Mouse (Mus musculus): ENCODE results near the gene Nxpe2.
A peak's percentile ranks its signal among the peaks of the same experiment; 100 is the strongest.

Gene Nxpe2

GRCm38 (mm10) chr9:48353148-48353698 lies at the start of gene Nxpe2:
Nxpe2 (minus strand) TSS chr9:48353454.
- peak; percentile 27 for DNase-seq

GRCm38 (mm10) chr9:48389983-48390382 lies 36.7 kb upstream of the Nxpe2 start:
- no peak for DNase-seq

DNA sequence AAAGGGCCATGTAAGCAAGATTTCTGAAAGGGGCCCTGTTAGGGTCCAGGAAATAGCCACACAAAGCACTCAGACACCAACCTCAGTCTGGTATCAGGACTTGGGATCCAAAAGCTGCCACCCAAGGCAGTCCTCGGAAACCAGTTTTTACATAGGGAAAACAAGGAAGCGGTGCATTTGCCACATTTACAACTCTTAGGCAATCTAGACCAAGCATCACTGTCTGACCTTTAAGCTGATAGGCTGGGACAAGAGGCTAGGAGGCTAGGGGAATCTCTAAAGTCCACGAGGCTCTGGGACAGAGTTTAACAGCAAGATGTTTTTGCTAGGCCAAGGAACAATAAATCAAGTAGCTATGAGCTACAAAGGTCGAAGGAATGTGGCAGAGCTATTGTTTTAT lies 35.2 kb upstream of the Nxpe2 start:
- DNase-seq = no peak

DNA sequence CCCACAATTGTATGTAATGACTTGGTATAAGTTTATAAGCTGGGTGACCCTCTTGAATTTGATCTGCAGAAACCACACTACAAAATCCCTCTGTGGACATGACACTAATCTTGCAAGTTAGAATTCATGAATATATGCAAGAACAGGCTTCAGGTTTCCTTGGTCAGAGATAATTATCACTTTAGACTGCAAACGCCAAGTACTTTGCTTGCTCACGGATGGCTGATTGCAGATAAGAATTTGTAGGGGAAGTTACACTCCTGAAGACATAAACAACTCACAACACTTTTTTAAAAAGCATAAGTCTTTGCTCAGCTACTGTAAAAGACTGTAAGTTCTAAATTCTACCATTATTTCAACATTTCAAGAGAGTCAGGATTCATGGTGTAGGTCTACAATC lies 21.1 kb upstream of the Nxpe2 start:
- DNase-seq = no peak

DNA sequence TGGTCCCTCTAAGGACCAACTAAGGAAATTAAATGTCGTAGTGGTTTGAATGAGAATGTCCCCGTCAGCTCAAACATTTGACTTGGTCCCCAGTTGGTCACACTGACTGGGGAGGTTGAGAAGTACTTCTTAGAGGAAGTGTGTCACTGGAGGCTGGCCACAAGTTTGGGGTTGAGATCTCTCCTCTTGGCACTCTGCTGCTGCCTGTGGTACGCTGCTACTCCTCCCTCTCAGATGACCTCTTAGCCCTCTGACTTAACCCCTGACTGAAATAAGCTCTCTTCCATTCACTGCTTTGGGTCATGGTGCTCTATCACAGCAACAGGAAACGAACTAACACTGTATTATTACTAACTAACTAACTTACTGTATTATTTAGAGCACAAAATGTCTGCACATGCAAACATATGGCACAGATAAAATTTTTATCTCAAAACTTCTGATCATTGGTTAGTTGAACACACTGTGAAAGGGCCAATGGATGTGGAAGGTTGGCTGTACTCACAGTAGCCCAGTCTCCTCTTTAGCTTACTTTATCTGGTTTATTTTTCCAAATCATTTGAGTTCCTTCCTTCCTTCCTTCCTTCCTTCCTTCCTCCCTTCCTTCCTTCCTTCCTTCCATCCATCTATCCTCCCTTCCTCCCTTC lies 20.1 kb upstream of the Nxpe2 start:
- no peak for DNase-seq

DNA sequence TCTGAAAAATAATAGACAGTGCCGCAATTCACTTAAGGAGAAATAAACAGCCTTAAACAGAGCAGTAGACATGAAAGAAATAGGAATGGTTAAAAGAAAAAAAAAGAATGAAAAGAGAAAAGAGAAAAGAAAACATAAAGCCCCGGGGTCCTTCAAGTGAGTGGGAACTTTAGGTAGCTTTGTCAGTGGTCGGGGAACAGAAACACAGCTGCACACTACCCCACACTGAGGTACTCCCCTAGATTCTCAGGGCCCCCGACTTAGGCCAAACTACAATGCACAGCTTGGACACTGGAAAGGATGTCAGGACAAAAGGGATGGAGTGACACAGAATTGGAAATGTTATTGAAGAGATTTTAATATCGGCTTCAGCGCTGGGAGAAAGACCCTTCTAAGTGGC lies 9.5 kb upstream of the Nxpe2 start:
- DNase-seq = no peak

DNA sequence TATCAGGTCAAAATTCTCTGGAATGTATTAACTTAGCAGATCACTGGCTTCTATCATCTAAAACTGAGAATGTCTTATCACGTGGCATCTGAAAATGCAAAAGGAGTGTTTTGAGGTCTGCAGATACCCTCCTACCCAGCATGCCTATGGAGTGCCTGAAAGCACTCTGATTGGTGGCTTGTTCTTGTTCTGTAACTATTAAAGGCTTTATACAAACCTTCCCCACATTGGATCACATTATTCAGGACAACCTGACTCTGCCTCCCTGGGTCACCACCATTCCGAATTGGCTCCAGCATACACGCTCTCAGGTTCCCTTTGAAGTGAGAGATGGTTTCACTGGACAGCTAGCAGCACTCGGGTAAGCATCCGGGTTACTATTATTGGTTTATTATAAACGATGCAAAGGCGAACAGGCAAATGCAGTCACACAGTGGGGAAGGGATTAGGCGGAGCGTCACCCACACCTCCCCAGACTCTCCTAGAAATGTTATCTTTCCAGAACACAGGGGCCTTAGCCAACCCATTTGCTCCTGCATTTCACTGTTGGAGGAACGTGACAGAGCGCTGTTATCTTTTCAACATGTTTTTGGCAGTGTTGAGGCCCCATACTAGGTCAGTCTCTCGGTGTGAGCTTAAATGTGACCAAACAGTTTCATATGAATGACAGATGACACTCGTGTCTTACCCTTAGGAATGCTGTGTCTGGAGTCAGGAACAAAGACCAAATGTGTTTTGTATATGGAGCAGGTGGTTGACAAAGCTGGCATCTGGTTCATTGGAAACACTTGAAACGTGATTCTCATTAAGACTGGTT lies 8.8 kb upstream of the Nxpe2 start:
- DNase-seq = no peak

DNA sequence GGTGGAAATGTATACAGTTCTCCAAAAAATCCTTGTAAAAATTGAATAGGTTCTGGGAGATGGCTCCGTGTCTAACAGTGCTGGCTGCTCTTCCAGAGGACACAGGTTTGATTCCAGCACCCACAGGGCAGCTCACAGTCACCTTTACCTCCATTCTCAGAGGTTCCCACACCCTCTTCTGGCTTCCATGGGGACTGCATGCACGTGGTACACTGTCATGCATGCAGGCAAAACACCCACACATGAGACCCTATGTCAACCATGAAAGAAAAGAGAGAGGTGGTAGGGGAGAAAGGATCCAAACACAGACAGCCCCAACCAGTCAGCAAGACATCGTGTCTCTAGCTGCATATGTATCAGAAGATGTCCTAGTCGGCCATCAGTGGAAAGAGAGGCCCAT lies 7.6 kb upstream of the Nxpe2 start:
- no peak for DNase-seq

DNA sequence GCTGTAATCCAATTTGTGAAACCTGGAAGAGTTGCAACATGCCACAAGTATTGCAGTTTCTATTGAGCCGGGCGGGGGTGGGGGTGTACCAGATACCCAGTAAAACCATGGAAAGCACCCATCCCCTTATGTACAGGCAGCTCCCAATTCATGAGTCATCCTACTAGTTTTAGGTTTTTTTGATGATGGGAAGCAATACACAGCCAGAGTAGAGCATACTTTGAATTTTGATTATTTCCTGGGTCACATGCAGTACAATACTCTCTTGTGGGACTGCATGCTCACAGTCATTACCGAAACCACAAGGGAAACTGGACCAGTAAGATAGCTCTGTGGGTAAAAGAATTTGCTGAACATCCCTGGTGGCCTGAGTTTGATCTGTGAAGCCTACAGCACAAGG lies 3.8 kb upstream of the Nxpe2 start:
- DNase-seq = no peak

DNA sequence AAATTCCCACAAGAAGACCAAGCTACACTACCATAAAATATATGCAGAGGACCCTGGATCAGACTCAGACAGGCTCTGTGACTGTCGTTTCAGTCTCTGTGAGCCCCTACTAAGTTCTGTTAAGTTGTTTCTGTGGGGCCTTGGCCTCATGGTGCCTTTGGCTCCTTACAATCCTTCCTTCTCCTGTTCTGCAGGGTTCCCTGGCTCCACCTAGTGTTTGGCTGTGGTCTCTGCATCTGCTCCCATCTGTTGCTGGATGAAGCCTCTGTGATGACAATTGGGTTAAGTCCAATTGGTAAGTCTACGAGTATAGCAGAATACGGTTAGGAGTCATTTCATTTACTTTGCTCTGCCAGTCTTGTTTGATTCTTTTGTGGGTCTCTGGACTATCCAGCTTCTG lies 1.5 kb upstream of the Nxpe2 start:
- peak; percentile 82 for DNase-seq

- no peak for DNase-seq
Measured at GRCm38 (mm10) chr9:48354122-48354521, 868 bp upstream of the Nxpe2 start.

GRCm38 (mm10) chr9:48345866-48346265 lies 7.4 kb downstream of the Nxpe2 start:
- DNase-seq = no peak

DNA sequence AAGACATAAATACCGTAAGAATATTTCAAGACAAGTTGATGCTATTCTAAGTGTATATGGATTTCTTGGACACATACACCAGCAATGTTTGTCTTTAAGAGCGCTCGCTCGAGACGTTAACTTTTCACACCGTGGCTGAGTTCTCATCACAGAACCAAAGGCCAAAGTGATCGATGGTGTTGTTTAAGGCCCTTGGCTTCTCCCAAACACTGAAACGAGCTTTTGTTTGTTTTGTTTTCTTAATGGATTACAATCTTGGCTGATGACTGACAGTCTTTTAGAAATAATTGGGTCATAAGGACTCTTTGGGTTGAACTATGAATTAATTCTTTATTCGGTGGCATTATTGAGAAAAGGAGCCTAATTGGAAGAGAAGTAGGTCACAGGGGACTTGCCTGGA lies 7.8 kb downstream of the Nxpe2 start:
- DNase-seq = no peak

- no peak for DNase-seq
Measured at GRCm38 (mm10) chr9:48340708-48341380, 12.4 kb downstream of the Nxpe2 start.

DNA sequence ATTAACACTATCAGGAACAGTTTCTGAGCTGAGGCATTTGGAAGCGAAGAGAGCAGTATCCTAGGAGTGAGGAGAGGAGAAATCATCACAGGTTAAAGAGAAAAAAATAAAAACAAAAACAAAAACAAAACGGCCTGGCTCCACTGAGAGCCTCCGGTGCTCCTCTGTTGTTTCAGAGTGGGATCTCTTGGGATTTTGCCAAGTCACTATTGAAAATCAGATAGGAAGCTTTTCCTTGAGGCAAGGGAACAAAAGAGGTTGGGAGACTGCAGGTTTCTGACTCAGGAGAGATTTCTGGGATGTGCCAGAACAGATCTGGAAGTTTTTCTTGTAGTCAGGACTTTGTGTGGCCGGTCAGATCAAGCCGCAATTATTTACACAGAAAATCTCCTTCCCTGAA lies 13.7 kb downstream of the Nxpe2 start:
- no peak for DNase-seq

DNA sequence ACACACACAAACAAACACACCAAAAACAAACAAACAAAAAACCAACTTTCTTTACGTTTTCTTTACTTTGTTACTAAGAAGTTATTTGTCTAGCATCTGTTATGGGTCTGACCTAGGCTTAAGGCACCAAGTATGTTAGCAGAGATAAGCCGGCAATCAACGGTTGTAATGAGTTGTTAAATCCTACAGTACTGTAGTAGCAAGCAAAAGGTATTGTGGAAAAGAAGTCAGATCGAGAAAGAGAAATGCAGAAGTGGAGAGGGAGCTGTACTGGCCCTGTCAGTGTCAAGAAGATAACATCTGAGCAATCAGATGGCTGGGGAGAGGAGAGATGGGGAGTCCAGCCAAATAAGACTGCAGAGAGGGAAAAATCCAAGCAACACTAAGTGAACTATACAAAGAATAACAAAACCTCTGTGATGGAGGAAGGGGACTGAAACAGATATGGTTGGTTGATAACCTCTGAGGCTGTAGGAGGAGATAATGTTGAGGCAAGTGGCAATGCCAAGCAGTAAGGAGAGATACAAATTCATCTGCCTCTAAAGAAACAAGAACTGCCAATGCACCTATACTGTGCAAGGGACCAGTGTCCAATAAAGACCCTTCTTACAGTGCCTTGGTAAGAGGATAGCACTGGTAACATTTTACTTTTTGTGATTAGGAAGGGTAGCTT lies 14.3 kb downstream of the Nxpe2 start:
- no peak for DNase-seq

DNA sequence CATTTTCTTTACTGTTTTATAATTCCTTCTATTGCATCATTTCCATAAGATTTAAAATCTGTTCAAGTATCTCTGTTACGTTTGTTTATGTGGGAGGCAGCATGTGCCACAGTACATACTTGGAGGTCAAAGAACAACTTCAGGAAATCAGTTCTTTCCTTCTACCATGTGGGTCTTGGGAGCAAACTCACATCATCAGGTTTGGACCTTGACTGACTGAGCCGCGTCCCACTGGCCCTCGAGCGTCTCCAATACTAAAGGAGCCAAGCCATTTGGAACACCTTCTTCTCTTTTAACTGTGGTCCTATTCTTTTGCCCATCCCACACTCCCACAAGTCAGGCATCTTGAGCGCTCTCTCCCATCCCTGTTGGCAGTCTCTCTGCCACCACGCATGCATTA lies 23.7 kb downstream of the Nxpe2 start:
- DNase-seq = no peak

GRCm38 (mm10) chr9:48326338-48326737 lies 26.9 kb downstream of the Nxpe2 start:
- DNase-seq = no peak

DNA sequence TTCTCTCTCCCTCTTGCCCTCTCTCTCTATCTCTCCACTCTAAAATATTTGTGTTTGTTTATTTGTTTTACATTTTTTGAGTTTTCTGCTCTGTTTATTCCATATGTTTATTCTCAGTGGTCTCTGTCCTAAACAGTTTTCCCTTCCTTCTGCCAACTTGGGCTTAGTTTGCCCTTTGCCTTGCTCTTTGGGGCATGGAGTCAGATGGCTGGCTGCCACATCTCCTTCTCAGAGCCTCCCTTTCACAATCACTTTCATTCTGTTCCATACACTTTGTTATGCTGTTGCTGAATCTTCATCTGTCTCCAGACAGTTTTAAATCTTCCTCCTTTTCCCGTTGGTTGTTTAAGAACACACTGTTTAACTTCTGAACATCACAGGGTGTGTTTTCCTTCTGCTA lies 37.4 kb downstream of the Nxpe2 start:
- DNase-seq = no peak

DNA sequence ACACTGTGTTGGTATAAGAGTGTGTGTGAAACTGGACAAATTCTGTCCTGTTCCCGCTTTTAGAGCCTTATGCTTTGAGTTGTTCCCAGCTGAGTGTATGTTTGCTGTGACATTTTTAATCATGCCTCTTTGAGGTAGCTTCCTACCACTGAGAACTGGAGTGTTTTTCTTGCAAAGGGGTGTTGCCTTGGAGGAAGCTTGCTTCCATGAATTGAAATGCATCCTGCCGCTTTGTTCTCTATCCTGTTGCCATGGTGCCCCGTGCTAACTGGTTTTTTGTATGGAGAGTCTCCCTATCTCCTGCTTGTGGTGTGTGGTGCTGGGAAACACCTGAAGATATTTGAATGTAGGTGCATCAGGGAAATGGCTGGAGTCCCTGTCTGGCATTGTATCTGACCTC lies 39.1 kb downstream of the Nxpe2 start:
- DNase-seq = peak; percentile 41

DNA sequence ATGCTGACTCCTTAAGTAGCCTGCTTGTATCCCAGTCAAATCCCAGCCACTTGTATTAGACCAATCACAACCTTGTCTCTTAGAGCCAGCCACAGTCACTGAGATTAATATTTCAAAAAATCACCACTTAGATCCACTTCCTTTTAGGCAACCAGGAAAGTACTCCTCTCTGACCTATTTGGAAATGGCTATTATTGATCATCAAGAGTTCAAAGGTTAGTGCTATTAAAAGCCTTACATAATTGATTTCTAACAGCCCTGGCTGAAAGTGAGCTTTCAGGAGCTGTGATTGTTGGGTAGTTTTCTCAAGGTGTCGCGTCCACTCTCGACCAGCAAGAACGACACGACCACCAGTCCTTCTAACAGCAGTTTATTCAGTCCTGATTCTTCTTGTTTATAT lies 42.0 kb downstream of the Nxpe2 start:
- no peak for DNase-seq

- DNase-seq = peak; percentile 13
Measured at GRCm38 (mm10) chr9:48303564-48303963, 49.7 kb downstream of the Nxpe2 start.

DNA sequence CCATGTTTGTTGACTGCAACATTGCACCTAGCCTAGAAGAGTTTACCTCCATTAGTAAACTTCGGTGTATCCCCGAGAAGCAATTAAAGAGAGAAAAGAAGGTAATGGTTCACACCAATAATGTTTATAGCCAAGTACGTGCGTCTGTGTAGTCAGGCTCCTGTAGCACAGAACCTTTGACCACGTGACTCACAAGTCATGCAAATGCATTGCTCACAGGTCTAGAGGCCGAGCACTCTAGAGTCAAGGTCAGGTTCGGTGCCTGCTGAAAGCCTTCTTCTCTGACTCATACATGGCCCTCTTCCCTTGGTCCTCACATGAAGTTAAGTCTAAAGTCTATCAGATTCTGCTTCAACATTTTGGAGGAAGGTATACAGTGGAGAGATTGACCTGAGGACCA lies 54.3 kb downstream of the Nxpe2 start:
- DNase-seq = no peak

All from kidney, adult 9 months (tissue).